In the genomic region with DNA sequence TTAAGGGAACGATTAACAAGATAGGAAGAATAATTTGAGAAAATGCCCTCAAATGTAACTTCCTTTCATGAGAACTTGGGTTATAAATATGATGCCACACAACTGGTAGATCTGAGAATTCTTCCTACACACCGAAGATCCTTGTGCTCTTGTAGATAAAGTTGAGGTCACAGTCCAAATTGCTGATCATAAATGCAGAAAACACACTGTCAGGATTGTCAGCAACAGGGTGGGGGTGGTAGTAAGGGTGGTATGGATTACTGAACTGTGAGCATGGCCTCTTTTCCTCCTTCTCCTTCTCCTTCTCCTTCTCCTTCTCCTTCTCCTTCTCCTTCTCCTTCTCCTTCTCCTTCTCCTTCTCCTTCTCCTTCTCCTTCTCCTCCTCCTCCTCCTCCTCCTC, we compare ENCODE assay signal across 17 mouse cellular contexts.
"Had no signal": no experiment of that assay in that cellular context is flagged by ENCODE, and none has a peak within 500 bp of the region (broad histone marks: within the 10 kb centered on the region; RNA-seq: fewer than 3 reads in every experiment).

No protein-coding gene starts in this region.

- DNase-seq: retina, postnatal 1 day; right cerebral cortex, adult 18-20 months; right cerebral cortex, postnatal 14 days; right cerebral cortex, postnatal 25 days; right cerebral cortex, postnatal 4 days; spleen, adult 18-20 months; thymus, adult 18-20 months; thymus, adult 2 months; thymus, postnatal 14 days; thymus, postnatal 25 days; thymus, postnatal 36 days; thymus, postnatal 4 days had no signal

- H3K36me3 ChIP-seq: neural tube, embryonic 12.5 days; neural tube, embryonic 13.5 days; neural tube, embryonic 15.5 days; stomach, embryonic 15.5 days had no signal

- H3K9ac ChIP-seq: neural tube, embryonic 12.5 days; neural tube, embryonic 13.5 days; neural tube, embryonic 15.5 days; stomach, embryonic 15.5 days had no signal

- H3K4me2 ChIP-seq: neural tube, embryonic 12.5 days; neural tube, embryonic 13.5 days; neural tube, embryonic 15.5 days; stomach, embryonic 15.5 days had no signal

- H3K27ac ChIP-seq: neural tube, embryonic 12.5 days; neural tube, embryonic 13.5 days; neural tube, embryonic 15.5 days; stomach, embryonic 15.5 days; stomach, postnatal 0 days had no signal

- H3K27me3 ChIP-seq: neural tube, embryonic 12.5 days; neural tube, embryonic 13.5 days; neural tube, embryonic 15.5 days; stomach, embryonic 15.5 days had no signal

- H3K4me1 ChIP-seq: neural tube, embryonic 12.5 days; neural tube, embryonic 13.5 days; neural tube, embryonic 15.5 days; stomach, embryonic 15.5 days had no signal

- H3K9me3 ChIP-seq: neural tube, embryonic 12.5 days; neural tube, embryonic 13.5 days; neural tube, embryonic 15.5 days; stomach, embryonic 15.5 days had no signal

- H3K4me3 ChIP-seq: neural tube, embryonic 12.5 days; neural tube, embryonic 13.5 days; neural tube, embryonic 15.5 days; stomach, embryonic 15.5 days had no signal
